Mouse (Mus musculus) left cerebral cortex, adult 8-10 months (tissue): ENCODE measurements at regions not wholly inside any gene's neighbourhood (a gene's known extent, or its start where the extent isn't known, plus 50 kb on each side); places are given as distances from the start of the nearest gene placed in this dataset.

Experiments used
- DNase-seq, 2 experiments: peaks; one replicate each; pipeline ENCODE4 v3.0.0; 2022; ENCODE audit warnings: low spot score in 2 of 2

GRCm38 (mm10) chr6:148543047-148543446, 98.9 kb upstream of the Tmtc1 start:
- no peak for DNase-seq

GRCm38 (mm10) chr6:148541981-148542380, 97.8 kb upstream of the Tmtc1 start:
- no peak for DNase-seq

- DNase-seq, result no peak
Measured at GRCm38 (mm10) chr6:148539207-148539960, 95.2 kb upstream of the Tmtc1 start.

DNA sequence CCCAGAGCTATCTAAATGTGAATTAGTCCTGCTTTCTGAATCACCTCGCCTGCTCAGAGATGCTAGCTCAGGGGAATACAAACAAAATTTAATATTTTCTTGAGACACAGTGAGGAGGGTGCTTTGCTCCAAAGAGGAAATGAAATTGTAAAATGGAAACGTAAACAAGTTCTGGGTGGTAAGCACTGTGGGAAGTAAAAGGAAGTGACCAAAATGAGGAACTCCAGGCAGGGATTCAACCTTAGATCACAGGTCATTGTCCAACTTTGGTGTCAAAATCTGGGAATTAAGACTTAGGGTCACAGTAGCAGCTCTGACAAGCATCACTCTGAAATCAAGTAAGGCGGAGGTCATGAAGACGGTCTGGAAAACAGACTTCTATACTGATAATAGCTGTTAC, 90.2 kb upstream of the Tmtc1 start:
- no peak for DNase-seq

DNA sequence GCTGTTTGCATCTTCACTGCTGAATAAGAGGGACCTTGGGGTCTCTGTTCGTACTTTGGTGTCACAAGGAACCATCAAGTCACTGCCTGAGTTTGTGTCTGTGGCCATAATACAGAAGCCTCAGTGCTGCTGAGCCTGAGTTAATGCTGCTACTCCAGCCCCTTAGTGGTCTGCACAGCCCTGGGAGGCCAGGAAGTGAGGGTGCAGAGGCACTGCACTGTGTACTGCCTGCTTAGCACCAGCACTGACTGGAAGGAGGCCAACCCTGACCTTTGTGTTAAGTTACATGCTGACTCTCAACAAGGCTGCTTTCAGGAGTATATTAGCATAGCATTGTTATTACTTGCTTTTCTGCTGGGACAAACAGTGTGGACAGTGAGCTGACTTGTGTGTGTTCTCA, 86.9 kb upstream of the Tmtc1 start:
- DNase-seq, result no peak

GRCm38 (mm10) chr6:148528611-148529010, 84.4 kb upstream of the Tmtc1 start:
- no peak for DNase-seq

DNA sequence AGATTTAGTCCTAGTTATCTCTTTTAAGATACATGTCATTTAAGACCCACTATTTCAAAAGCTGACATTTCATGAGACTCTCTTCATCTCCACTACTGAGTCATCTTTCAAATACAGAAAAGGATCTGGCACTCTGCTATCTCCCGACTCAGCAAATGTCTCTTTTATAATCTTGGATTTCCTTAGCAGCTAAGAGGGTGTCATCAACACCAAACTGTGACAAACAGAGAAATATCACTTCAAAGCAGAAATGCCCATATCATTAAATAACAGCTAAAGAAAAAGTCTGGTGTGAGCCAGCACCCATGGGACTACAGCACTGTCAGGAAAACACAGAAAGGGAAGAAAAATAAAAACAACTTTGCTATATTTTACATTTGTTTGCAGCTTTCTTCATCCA, 78.7 kb upstream of the Tmtc1 start:
- DNase-seq, result no peak

- no peak for DNase-seq
Measured at GRCm38 (mm10) chr6:148517536-148518245, 73.5 kb upstream of the Tmtc1 start.

- no peak for DNase-seq
Measured at GRCm38 (mm10) chr6:148516654-148517053, 72.5 kb upstream of the Tmtc1 start.

GRCm38 (mm10) chr6:148515105-148515504, 70.9 kb upstream of the Tmtc1 start:
- DNase-seq, result no peak

GRCm38 (mm10) chr6:148514645-148515044, 70.5 kb upstream of the Tmtc1 start:
- no peak for DNase-seq

- peak in 1 of 2 experiments; percentile 22 for DNase-seq
Measured at GRCm38 (mm10) chr6:148514124-148514523, 69.9 kb upstream of the Tmtc1 start.

DNA sequence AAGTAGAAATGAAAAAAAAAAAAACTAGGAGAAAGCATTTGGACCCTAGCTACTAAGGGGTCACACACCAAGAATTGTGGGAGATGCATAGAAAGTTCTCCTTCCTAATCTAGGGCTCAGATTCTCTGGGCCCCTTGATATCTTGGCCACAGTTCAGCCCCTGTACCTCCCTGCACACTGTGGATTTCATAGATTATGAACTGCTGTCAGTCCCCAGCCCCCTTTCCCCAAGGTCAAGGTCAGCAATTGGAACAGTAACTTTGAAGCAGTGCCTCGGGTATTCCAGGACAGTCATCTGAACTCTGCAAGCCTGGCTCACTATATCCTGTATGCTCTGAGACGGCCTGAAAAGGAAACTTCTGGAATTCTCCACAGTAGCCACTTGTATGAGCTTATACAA, 68.9 kb upstream of the Tmtc1 start:
- no peak for DNase-seq

DNA sequence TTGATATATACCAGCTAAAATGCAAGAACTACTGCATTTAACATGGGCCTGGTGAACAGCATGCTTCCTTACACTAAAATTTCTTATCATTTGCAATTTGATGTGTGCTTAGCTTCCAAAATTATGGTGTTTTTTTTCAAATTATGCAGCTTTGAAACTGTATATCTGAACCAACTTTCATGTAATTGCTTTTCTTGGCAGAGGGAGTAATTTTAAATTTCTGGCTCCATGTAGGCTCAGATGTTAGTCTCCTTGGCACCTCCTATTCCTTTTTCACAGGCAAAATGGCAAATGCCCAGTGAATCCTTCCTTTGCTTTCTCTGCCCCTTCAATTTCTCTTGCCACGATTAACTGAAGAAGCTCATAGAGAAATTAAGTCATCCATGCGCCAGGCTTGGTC, 61.1 kb upstream of the Tmtc1 start:
- no peak for DNase-seq

DNA sequence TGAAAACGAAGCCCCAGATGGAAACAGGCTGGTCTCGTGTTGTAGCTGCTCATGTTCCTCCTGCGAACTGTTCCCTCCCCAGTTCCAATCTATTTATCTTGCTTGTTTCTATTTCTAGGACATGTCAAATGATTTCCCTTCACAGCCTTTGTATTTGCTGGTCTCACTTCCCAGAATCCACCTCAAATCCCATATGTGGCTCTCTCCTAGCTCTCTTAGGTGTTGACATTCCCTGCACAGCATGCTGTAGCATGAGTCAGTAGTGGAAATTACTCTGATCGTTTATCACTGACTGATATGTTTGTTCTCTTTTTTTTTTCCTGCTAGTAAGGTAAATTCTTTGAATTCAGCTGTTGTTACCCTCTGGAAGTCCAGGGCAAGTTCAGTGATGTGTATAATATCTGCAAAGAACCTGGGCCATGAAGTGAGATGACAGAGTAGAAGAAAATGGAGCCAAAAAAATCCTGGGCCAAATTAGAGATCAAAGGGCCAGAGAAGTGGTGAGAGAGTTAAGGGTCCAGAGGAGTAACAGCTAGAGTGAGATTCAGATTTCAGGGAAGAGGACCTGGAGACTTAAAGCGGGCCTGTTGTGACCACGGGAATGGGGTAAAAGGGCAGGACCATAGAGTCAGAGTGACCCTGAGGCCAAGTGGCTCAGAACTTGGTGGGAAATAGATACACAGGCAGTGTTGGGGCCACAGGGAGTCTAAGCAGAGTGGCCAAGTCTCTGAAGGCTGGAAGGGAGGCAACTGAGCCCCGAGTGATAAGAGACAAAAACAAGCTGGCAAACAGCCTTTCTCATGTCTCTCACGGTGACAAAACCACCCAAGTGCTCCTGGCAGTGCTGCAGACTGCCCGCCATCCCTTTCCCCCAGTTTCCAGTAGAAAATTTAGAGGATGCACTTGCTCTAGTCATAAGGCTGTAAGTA, 56.3 kb upstream of the Tmtc1 start:
- DNase-seq, result no peak
